Mouse (Mus musculus): ENCODE results near the gene Gpd2. TPM values are rescaled to one million over a fixed set of nuclear protein-coding genes. Genes with fewer than 3 reads are reported as not detected.

The Gpd2 gene
- polyA plus RNA-seq (2021; fragmentation: Nextera tagmentation) = 37.5 and 55.6 TPM in 2 replicates
- long read RNA-seq, experiment 1, full-length matches to known transcripts = 316 of 372 reads
- long read RNA-seq, experiment 1, partial matches to known transcripts = 15 of 372 reads
- long read RNA-seq, experiment 1, other reads (novel, unspliced or antisense) = 41 of 372 reads
- long read RNA-seq, experiment 2, full-length matches to known transcripts = 83 of 135 reads
- long read RNA-seq, experiment 2, partial matches to known transcripts = 25 of 135 reads
- long read RNA-seq, experiment 2, other reads (novel, unspliced or antisense) = 27 of 135 reads

GRCm38 (mm10) chr2:57237475-57237919 is at the start of gene Gpd2:
Gpd2 (plus strand) TSS chr2:57237635.

Other genes starting within 250 kb of the Gpd2 start
- 17.9 and 19.3 TPM in 2 replicates for gene Nr4a2, start 113.6 kb upstream of the Gpd2 start, polyA plus RNA-seq (2021; fragmentation: Nextera tagmentation)

Measured in left cerebral cortex, adult 6 months (tissue).